Mouse (Mus musculus) limb, embryonic 11.5 days (tissue): ENCODE results near the gene Ccdc148. TPM values are rescaled to one million over a fixed set of nuclear protein-coding genes. Genes with fewer than 3 reads are reported as not detected.

Experiments used
- ATAC-seq: fragments of 200-750 bp; cut with Nextera tagmentation; 2 replicates; pipeline ENCODE4 v1.8.0; 2017; ENCODE audit warnings: low read depth; ENCODE audit not compliant: insufficient number of reproducible peaks, low FRiP score, low TSS enrichment
- DNase-seq: peaks from one replicate; pipeline ENCODE4 v3.0.0-alpha.2; 2015; ENCODE audit warnings: low spot score
- H3K27ac ChIP-seq: fragments of 300-500 bp; sonication (generic); replicated peaks from 2 replicates; pipeline ENCODE4 v1.5.1; 2014; ENCODE audit warnings: low read depth, mild to moderate bottlenecking, low read length
- H3K27me3 ChIP-seq: fragments of 300-500 bp; sonication (generic); 2 replicates; pipeline ENCODE4 v1.6.1; 2014; ENCODE audit warnings: mild to moderate bottlenecking, low read length, mixed read lengths; ENCODE audit not compliant: control insufficient read depth, insufficient read depth
- H3K36me3 ChIP-seq: fragments of 300-500 bp; sonication (generic); 2 replicates; pipeline ENCODE4 v1.6.1; 2014; ENCODE audit warnings: mild to moderate bottlenecking, low read length, moderate library complexity, mixed read lengths; ENCODE audit not compliant: control insufficient read depth, insufficient read depth
- H3K4me1 ChIP-seq: fragments of 300-500 bp; sonication (generic); 2 replicates; pipeline ENCODE4 v1.6.1; 2014; ENCODE audit warnings: low read length, mixed read lengths; ENCODE audit not compliant: control insufficient read depth, insufficient read depth
- H3K4me2 ChIP-seq: fragments of 300-500 bp; sonication (generic); 2 replicates; pipeline ENCODE4 v1.6.1; 2014; ENCODE audit warnings: low read depth, mild to moderate bottlenecking, moderate library complexity; ENCODE audit not compliant: severe bottlenecking
- H3K4me3 ChIP-seq: fragments of 300-500 bp; sonication (generic); 2 replicates; pipeline ENCODE4 v1.5.1; 2014; ENCODE audit warnings: low read depth, low read length
- H3K9ac ChIP-seq: fragments of 300-500 bp; sonication (generic); 2 replicates; pipeline ENCODE4 v1.6.1; 2014; ENCODE audit warnings: mild to moderate bottlenecking, low read length
- H3K9me3 ChIP-seq: fragments of 300-500 bp; sonication (generic); 2 replicates; pipeline ENCODE4 v1.6.1; 2016; ENCODE audit warnings: low read length; ENCODE audit not compliant: control insufficient read depth
- WGBS: fragments of 180-500 bp; shearing (Covaris S2); extraction: QIAGEN DNeasy Blood & Tissue Kit; methylation state at CpG from one replicate; pipeline ENCODE4 v1.1.7; 2014; 5-methylcytosine and 5-hydroxymethylcytosine counted together
- polyA plus RNA-seq: library from polyadenylated mRNA; unstranded; fragments of >200 nt; fragmentation: Nextera tagmentation; extraction: Ambion mirVana; gene quantifications from 2 replicates; pipeline ENCODE4 v1.2.1, GENCODE M21; 2014

The Ccdc148 gene
- polyA plus RNA-seq, 1 experiment from 2014 or later, result 0.43 TPM

- WGBS, result under 1% methylated on average over 16 of the region's 16 CpGs
Measured at GRCm38 (mm10) chr2:59159961-59160604, 400 bp downstream of the Ccdc148 start.

GRCm38 (mm10) chr2:59158117-59158516 is 2.4 kb downstream of the Ccdc148 start:
- no peaks in the 10 kb centered on the region for H3K9me3 ChIP-seq
- WGBS, result 58% methylated on average over 2 of the region's 2 CpGs
- H3K27ac ChIP-seq, result no peak overlapping the region
- ATAC-seq (no peak), DNase-seq (peak; percentile 15)
- H3K27me3 ChIP-seq, result no peaks in the 10 kb centered on the region
- no peak overlapping the region for H3K4me3 ChIP-seq
- H3K36me3 ChIP-seq, result no peaks in the 10 kb centered on the region
- no peak overlapping the region for H3K9ac ChIP-seq
- H3K4me2 ChIP-seq, result no peak overlapping the region
- peaks cover 6% of the 10 kb centered on the region for H3K4me1 ChIP-seq

More at GRCm38 (mm10) chr2:59159961-59160604, 400 bp downstream of the Ccdc148 start:
- H3K27me3 ChIP-seq, result no peaks in the 10 kb centered on the region
- ATAC-seq, result peak; percentile 46
- no peak overlapping the region for H3K27ac ChIP-seq
- H3K9ac ChIP-seq, result no peak overlapping the region
- no peaks in the 10 kb centered on the region for H3K9me3 ChIP-seq
- DNase-seq, result no peak
- H3K4me1 ChIP-seq, result peaks cover 6% of the 10 kb centered on the region
- peak overlapping the region; percentile 89 for H3K4me3 ChIP-seq
- H3K36me3 ChIP-seq, result no peaks in the 10 kb centered on the region
- peak overlapping the region; percentile 88 for H3K4me2 ChIP-seq

GRCm38 (mm10) chr2:59155428-59155827 is 5.1 kb downstream of the Ccdc148 start:
- DNase-seq (peak; percentile 9), ATAC-seq (no peak)
- no peaks in the 10 kb centered on the region for H3K9me3 ChIP-seq
- H3K27me3 ChIP-seq, result no peaks in the 10 kb centered on the region
- H3K9ac ChIP-seq, result no peak overlapping the region
- H3K4me2 ChIP-seq, result no peak overlapping the region
- H3K4me3 ChIP-seq, result no peak overlapping the region
- no peak overlapping the region for H3K27ac ChIP-seq
- H3K36me3 ChIP-seq, result no peaks in the 10 kb centered on the region
- H3K4me1 ChIP-seq, result peaks cover 3% of the 10 kb centered on the region; the same call in 1 of the 2 replicates

- WGBS, result 93% methylated on average over 8 of the region's 8 CpGs
Measured at GRCm38 (mm10) chr2:59131044-59131443, 29.4 kb downstream of the Ccdc148 start.

GRCm38 (mm10) chr2:59129821-59130220 is 30.7 kb downstream of the Ccdc148 start:
- H3K27me3 ChIP-seq, result no peaks in the 10 kb centered on the region
- H3K4me3 ChIP-seq, result no peak overlapping the region
- H3K9me3 ChIP-seq, result no peaks in the 10 kb centered on the region
- DNase-seq (no peak), ATAC-seq (no peak)
- no peaks in the 10 kb centered on the region for H3K4me1 ChIP-seq
- no peak overlapping the region for H3K27ac ChIP-seq
- no peak overlapping the region for H3K9ac ChIP-seq
- no peaks in the 10 kb centered on the region for H3K36me3 ChIP-seq
- 84% methylated on average over 8 of the region's 8 CpGs for WGBS
- H3K4me2 ChIP-seq, result no peak overlapping the region

More at GRCm38 (mm10) chr2:59131044-59131443, 29.4 kb downstream of the Ccdc148 start:
- no peaks in the 10 kb centered on the region for H3K36me3 ChIP-seq
- DNase-seq (no peak), ATAC-seq (no peak)
- H3K9me3 ChIP-seq, result no peaks in the 10 kb centered on the region
- no peak overlapping the region for H3K4me2 ChIP-seq
- H3K4me1 ChIP-seq, result no peaks in the 10 kb centered on the region
- no peak overlapping the region for H3K9ac ChIP-seq
- no peaks in the 10 kb centered on the region for H3K27me3 ChIP-seq
- H3K27ac ChIP-seq, result no peak overlapping the region
- H3K4me3 ChIP-seq, result no peak overlapping the region

GRCm38 (mm10) chr2:59129023-59129422 is 31.5 kb downstream of the Ccdc148 start:
- H3K9ac ChIP-seq, result no peak overlapping the region
- DNase-seq (no peak), ATAC-seq (no peak)
- H3K4me3 ChIP-seq, result no peak overlapping the region
- no peaks in the 10 kb centered on the region for H3K4me1 ChIP-seq
- H3K36me3 ChIP-seq, result no peaks in the 10 kb centered on the region
- no peak overlapping the region for H3K4me2 ChIP-seq
- WGBS, result 77% methylated on average over 7 of the region's 7 CpGs
- no peaks in the 10 kb centered on the region for H3K9me3 ChIP-seq
- H3K27ac ChIP-seq, result no peak overlapping the region
- no peaks in the 10 kb centered on the region for H3K27me3 ChIP-seq

GRCm38 (mm10) chr2:59055615-59056145 is 104.8 kb downstream of the Ccdc148 start:
- H3K36me3 ChIP-seq, result no peaks in the 10 kb centered on the region
- H3K4me1 ChIP-seq, result no peaks in the 10 kb centered on the region
- no peak for ATAC-seq
- no peak overlapping the region for H3K4me2 ChIP-seq
- no peak overlapping the region for H3K27ac ChIP-seq
- H3K27me3 ChIP-seq, result no peaks in the 10 kb centered on the region
- H3K9ac ChIP-seq, result no peak overlapping the region
- no peaks in the 10 kb centered on the region for H3K9me3 ChIP-seq
- no peak overlapping the region for H3K4me3 ChIP-seq
- DNase-seq, result no peak
- WGBS, result 81% methylated on average over 5 of the region's 5 CpGs

- 71% methylated on average over 5 of the region's 5 CpGs for WGBS
- DNase-seq, result no peak
- Histone ChIP-seq H3K27me3 (no peaks in the 10 kb centered on the region), H3K9ac (no peak overlapping the region), H3K27ac (no peak overlapping the region), H3K4me3 (no peak overlapping the region), H3K9me3 (no peaks in the 10 kb centered on the region), H3K36me3 (no peaks in the 10 kb centered on the region), H3K4me2 (no peak overlapping the region), H3K4me1 (no peaks in the 10 kb centered on the region)
- no peak for ATAC-seq
Measured at GRCm38 (mm10) chr2:59054339-59054738, 106.1 kb downstream of the Ccdc148 start.
